Mouse (Mus musculus): Measurements from ENCODE around the gene Cldnd1. TPM values are rescaled to one million over a fixed set of nuclear protein-coding genes. Genes with fewer than 3 reads are reported as not detected.

The Cldnd1 gene
- 124 and 130 TPM in 2 replicates for polyA plus RNA-seq (2015; fragmentation: Nextera tagmentation; extraction: Ambion mirVana)

GRCm38 (mm10) chr16:58727477-58728131, at the start of gene Cldnd1:
TSS of gene Cldnd1 (plus strand) at chr16:58727910.
- ATAC-seq (replicated peaks): peak; percentile 100
- Histone ChIP-seq H3K9ac (peak within 1 kb of the TSS; percentile 69), H3K27me3 (replicated peaks) (no peaks in the 10 kb centered on the region), H3K4me2 (peak within 1 kb of the TSS; percentile 55), H3K4me3 (peak within 1 kb of the TSS; percentile 58), H3K36me3 (replicated peaks) (peaks cover 17% of the 10 kb centered on the region; the same call in 1 of the 2 replicates), H3K4me1 (peaks cover 15% of the 10 kb centered on the region), H3K27ac (peak within 1 kb of the TSS; percentile 92), H3K9me3 (no peaks in the 10 kb centered on the region)
- 2% methylated on average over 30 of the region's 35 CpGs for WGBS

DNA sequence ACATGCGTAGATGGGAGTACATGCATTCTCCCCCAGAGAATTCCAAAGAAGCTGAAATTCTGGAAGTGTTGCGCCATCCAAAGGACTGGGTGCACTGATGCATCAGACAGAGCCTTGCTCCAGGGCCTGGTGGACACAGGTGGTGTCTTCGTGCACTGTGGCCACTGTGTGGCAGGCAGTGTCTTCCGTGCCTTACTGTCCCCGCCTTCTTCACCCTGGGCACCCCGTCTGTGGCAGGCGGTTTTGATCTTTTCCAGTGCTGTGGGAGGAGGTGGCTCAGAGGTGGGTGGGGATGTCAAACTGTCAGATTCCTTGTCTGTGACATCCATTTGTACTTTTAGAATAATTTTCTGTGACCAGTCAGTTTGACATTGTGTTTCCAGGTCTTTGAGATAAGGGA, 49.0 kb upstream of the Cldnd1 start:
- Histone ChIP-seq H3K9ac (no peak overlapping the region), H3K27ac (no peak overlapping the region), H3K27me3 (replicated peaks) (no peaks in the 10 kb centered on the region), H3K9me3 (no peaks in the 10 kb centered on the region), H3K4me2 (no peak overlapping the region), H3K4me3 (no peak overlapping the region), H3K4me1 (no peaks in the 10 kb centered on the region), H3K36me3 (replicated peaks) (peaks cover 17% of the 10 kb centered on the region)
- no peak for ATAC-seq (replicated peaks)
- WGBS: 83% methylated on average over 7 of the region's 7 CpGs

- Histone ChIP-seq H3K36me3 (replicated peaks) (0 out of 2 replicates have a peak, but pooled peaks cover 6% of the 10 kb centered on the region), H3K9ac (no peak overlapping the region)
- WGBS: 92% methylated on average over 6 of the region's 6 CpGs
Measured at GRCm38 (mm10) chr16:58682046-58682445, 45.7 kb upstream of the Cldnd1 start.

DNA sequence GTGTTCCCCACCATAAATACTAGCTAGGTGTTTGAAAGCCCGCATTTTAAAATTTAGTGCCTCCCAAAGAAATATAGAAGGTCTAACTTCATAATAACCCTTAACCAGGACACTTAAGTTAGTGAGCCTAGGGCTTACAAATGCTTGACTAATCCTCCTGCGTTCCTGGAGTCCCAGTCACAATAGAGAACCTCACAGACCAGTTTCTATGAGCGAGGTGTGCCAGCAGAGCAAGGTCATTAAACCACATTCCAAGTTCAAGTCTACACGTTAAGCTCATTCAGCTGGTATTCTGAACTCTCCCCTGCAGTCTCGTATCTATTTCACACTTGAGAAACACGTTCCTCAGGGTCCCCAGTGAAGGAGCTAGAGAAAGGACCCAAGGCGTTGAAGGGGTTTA, 44.8 kb upstream of the Cldnd1 start:
- no peak overlapping the region for H3K4me2 ChIP-seq

More at GRCm38 (mm10) chr16:58682046-58682445, 45.7 kb upstream of the Cldnd1 start:
- H3K27ac ChIP-seq: no peak overlapping the region
- no peak for ATAC-seq (replicated peaks)
- no peak overlapping the region for H3K4me3 ChIP-seq
- H3K9me3 ChIP-seq: no peaks in the 10 kb centered on the region
- H3K27me3 ChIP-seq (replicated peaks): no peaks in the 10 kb centered on the region
- no peaks in the 10 kb centered on the region for H3K4me1 ChIP-seq
- H3K4me2 ChIP-seq: no peak overlapping the region

DNA sequence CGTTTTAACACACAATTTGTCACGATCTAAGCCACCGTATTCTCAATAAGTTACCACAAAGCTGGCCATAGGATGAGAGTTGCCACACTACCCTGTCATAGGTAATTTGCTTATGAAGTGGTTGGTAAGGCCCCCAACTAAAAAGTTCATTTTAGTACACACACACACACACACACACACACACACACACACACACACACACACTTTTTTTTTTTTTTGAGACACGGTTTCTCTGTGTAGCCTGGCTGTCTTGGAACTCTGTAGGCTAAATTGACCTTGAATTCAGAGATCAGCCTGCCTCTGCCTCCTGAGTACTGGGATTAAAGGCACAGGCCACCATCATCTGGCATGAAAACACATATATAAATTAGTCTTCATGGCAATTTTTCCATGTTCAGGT, 43.8 kb upstream of the Cldnd1 start:
- Histone ChIP-seq H3K4me1 (no peaks in the 10 kb centered on the region), H3K36me3 (replicated peaks) (0 out of 2 replicates have a peak, but pooled peaks cover 3% of the 10 kb centered on the region), H3K9me3 (no peaks in the 10 kb centered on the region), H3K4me3 (no peak overlapping the region), H3K4me2 (no peak overlapping the region), H3K27me3 (replicated peaks) (no peaks in the 10 kb centered on the region), H3K9ac (no peak overlapping the region), H3K27ac (no peak overlapping the region)
- WGBS: 89% methylated on average over 4 of the region's 4 CpGs
- ATAC-seq (replicated peaks): no peak

More for the DNA sequence above, 44.8 kb upstream of the Cldnd1 start:
- Histone ChIP-seq H3K27me3 (replicated peaks) (no peaks in the 10 kb centered on the region), H3K4me1 (no peaks in the 10 kb centered on the region), H3K9me3 (no peaks in the 10 kb centered on the region), H3K4me3 (no peak overlapping the region), H3K9ac (no peak overlapping the region), H3K27ac (no peak overlapping the region), H3K36me3 (replicated peaks) (0 out of 2 replicates have a peak, but pooled peaks cover 6% of the 10 kb centered on the region)
- no peak for ATAC-seq (replicated peaks)
- WGBS: 80% methylated on average over 7 of the region's 7 CpGs

GRCm38 (mm10) chr16:58684537-58684936, 43.2 kb upstream of the Cldnd1 start:
- Histone ChIP-seq H3K4me1 (no peaks in the 10 kb centered on the region), H3K36me3 (replicated peaks) (0 out of 2 replicates have a peak, but pooled peaks cover 3% of the 10 kb centered on the region), H3K27ac (no peak overlapping the region), H3K9ac (no peak overlapping the region), H3K27me3 (replicated peaks) (no peaks in the 10 kb centered on the region), H3K4me3 (no peak overlapping the region), H3K4me2 (no peak overlapping the region), H3K9me3 (no peaks in the 10 kb centered on the region)
- no peak for ATAC-seq (replicated peaks)

- H3K4me2 ChIP-seq: no peak overlapping the region
- WGBS: 85% methylated on average over 20 of the region's 20 CpGs
- no peak overlapping the region for H3K9ac ChIP-seq
- H3K4me3 ChIP-seq: no peak overlapping the region
- H3K4me1 ChIP-seq: no peaks in the 10 kb centered on the region
- no peaks in the 10 kb centered on the region for H3K27me3 ChIP-seq (replicated peaks)
- no peaks in the 10 kb centered on the region for H3K36me3 ChIP-seq (replicated peaks)
- H3K9me3 ChIP-seq: no peaks in the 10 kb centered on the region
- H3K27ac ChIP-seq: no peak overlapping the region
- ATAC-seq (replicated peaks): no peak
Measured at GRCm38 (mm10) chr16:58685548-58686537, 41.9 kb upstream of the Cldnd1 start.

- Histone ChIP-seq H3K9me3 (no peaks in the 10 kb centered on the region), H3K4me1 (no peaks in the 10 kb centered on the region), H3K36me3 (replicated peaks) (no peaks in the 10 kb centered on the region), H3K4me3 (no peak overlapping the region), H3K4me2 (no peak overlapping the region), H3K27me3 (replicated peaks) (no peaks in the 10 kb centered on the region), H3K9ac (no peak overlapping the region), H3K27ac (no peak overlapping the region)
- ATAC-seq (replicated peaks): no peak
- WGBS: 95% methylated on average over 1 of the region's 1 CpGs
Measured at GRCm38 (mm10) chr16:58688534-58688933, 39.2 kb upstream of the Cldnd1 start.

- Histone ChIP-seq H3K4me1 (no peaks in the 10 kb centered on the region), H3K27me3 (replicated peaks) (no peaks in the 10 kb centered on the region), H3K9ac (no peak overlapping the region), H3K4me3 (no peak overlapping the region), H3K36me3 (replicated peaks) (no peaks in the 10 kb centered on the region), H3K27ac (no peak overlapping the region), H3K4me2 (no peak overlapping the region), H3K9me3 (no peaks in the 10 kb centered on the region)
- ATAC-seq (replicated peaks): no peak
- WGBS: 84% methylated on average over 5 of the region's 5 CpGs
Measured at GRCm38 (mm10) chr16:58689555-58690169, 38.0 kb upstream of the Cldnd1 start.

DNA sequence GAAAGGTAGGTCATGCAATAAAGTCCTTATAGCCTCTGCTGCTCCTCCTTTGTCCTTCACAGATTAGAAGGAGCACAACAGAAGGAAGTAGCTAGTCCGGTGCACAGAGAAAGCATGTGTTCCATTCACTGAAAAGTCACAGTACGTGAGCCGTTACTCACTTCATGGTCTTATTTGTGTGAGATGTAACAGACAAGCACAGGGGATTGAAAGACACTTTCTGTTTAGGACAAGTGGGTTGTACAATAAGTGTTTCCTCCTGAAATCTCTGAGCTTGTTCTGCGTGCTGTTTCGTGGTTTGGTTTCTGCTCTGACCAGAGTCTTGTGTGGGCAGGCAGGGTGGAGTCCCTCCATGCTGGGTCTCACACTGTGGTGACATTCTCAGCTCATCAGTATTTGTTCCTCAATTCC, 37.4 kb upstream of the Cldnd1 start:
- Histone ChIP-seq H3K36me3 (replicated peaks) (no peaks in the 10 kb centered on the region), H3K27me3 (replicated peaks) (no peaks in the 10 kb centered on the region), H3K9me3 (no peaks in the 10 kb centered on the region), H3K27ac (no peak overlapping the region), H3K4me1 (no peaks in the 10 kb centered on the region), H3K9ac (no peak overlapping the region), H3K4me2 (no peak overlapping the region), H3K4me3 (no peak overlapping the region)
- 86% methylated on average over 5 of the region's 5 CpGs for WGBS
- ATAC-seq (replicated peaks): no peak

- H3K4me2 ChIP-seq: no peak overlapping the region
- WGBS: 97% methylated on average over 5 of the region's 5 CpGs
- no peaks in the 10 kb centered on the region for H3K9me3 ChIP-seq
- H3K9ac ChIP-seq: no peak overlapping the region
- no peaks in the 10 kb centered on the region for H3K4me1 ChIP-seq
- no peak overlapping the region for H3K4me3 ChIP-seq
- ATAC-seq (replicated peaks): no peak
- no peaks in the 10 kb centered on the region for H3K27me3 ChIP-seq (replicated peaks)
- H3K36me3 ChIP-seq (replicated peaks): no peaks in the 10 kb centered on the region
- no peak overlapping the region for H3K27ac ChIP-seq
Measured at GRCm38 (mm10) chr16:58694091-58694490, 33.6 kb upstream of the Cldnd1 start.

DNA sequence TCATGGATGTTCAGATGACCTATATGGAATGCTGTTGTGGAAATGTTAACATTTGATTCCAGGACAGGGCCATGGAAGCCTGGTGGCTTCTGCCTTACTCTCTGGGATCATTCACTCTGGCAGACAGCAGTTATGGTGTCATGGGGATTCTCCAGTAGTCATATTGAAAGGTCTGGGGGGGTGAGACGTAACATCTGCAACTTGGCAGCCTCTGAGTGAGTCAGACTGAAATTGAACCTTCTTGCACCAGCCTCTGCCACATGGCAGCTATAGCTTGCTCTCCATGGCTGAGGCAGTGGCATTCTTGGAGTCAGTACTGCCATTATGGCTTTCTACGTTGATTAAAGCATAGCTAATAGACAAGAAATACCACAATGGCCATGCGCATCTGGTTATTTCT, 30.9 kb upstream of the Cldnd1 start:
- no peak for ATAC-seq (replicated peaks)
- H3K4me1 ChIP-seq: no peaks in the 10 kb centered on the region
- no peaks in the 10 kb centered on the region for H3K36me3 ChIP-seq (replicated peaks)
- WGBS: 87% methylated on average over 3 of the region's 3 CpGs
- no peak overlapping the region for H3K4me3 ChIP-seq
- H3K4me2 ChIP-seq: no peak overlapping the region
- no peaks in the 10 kb centered on the region for H3K27me3 ChIP-seq (replicated peaks)
- H3K9me3 ChIP-seq: no peaks in the 10 kb centered on the region
- no peak overlapping the region for H3K27ac ChIP-seq
- H3K9ac ChIP-seq: no peak overlapping the region
